Mouse (Mus musculus) frontal cortex, adult 2 months (tissue): Measurements from ENCODE around the gene Gm45717. TPM values are rescaled to one million over a fixed set of nuclear protein-coding genes. Genes with fewer than 3 reads are reported as not detected.

ENCODE experiments used
- DNase-seq, 2 experiments: peaks; one replicate each; pipeline ENCODE4 v3.0.0; 2022; ENCODE audit warnings: low spot score in 1 of 2; ENCODE audit errors: extremely low spot score in 1 of 2
- polyA plus RNA-seq: library from polyadenylated mRNA; depleted of rRNA; stranded (reverse); fragments of >200 nt; gene quantifications from 2 replicates; pipeline ENCODE4 v1.2.3, GENCODE M21; 2012

Gene Gm45717
- polyA plus RNA-seq, 1 experiment = not detected

GRCm38 (mm10) chr7:140946311-140946710 lies 9.4 kb downstream of the Gm45717 start:
- no peak for DNase-seq

DNA sequence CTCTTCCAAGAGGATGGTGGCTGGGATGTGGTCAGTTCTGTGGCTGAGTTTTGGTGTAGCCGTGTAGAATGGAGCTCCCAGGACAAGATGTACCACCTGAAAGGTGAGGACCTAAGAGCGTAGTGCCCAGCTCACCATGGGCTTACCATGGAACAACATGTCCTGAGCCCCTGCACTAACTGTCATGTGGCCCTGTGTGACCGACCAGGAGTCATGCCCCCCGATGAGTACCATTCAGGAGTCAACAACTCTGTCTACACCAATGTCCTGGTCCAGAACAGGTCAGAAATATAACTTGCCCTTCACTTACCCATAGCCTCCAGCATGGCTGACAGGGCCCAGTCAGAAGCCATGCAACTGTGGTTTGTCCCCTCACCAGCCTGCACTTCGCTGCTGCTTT lies 10.5 kb downstream of the Gm45717 start:
- DNase-seq = no peak

GRCm38 (mm10) chr7:140944236-140944635 lies 11.5 kb downstream of the Gm45717 start:
- no peak for DNase-seq

GRCm38 (mm10) chr7:140943356-140943755 lies 12.4 kb downstream of the Gm45717 start:
- DNase-seq = no peak

DNA sequence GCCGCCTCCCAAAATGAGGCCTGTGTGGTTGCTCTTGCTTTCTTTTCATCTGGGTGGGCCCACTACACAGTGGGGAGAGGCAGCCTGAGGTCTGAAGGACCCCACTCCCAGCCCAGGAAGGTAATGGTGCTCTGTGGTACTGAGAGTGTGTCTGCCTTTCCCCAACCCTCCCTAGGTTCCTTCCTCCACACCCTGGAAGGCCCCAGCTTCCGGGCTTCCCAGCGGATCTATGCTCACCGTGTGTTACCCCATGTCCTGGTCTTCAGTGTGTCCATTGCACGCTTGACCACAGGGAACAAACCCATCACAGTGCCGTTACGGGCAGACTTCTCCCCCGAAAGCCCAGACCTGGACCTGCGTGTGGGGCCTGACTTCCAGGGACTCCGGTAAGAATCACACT lies 12.9 kb downstream of the Gm45717 start:
- DNase-seq = no peak

- no peak for DNase-seq
These were observed 13.4 kb downstream of the Gm45717 start for GRCm38 (mm10) chr7:140942341-140942740.

GRCm38 (mm10) chr7:140941222-140942051 lies 14.3 kb downstream of the Gm45717 start, which contains the start of gene Pgghg:
Gene Pgghg, plus strand, starts transcription at chr7:140941391.
- peak in 1 of 2 experiments; percentile 68 for DNase-seq

- no peak for DNase-seq
These were observed 16.0 kb downstream of the Gm45717 start for GRCm38 (mm10) chr7:140939669-140940171.

GRCm38 (mm10) chr7:140938896-140939295 lies 16.8 kb downstream of the Gm45717 start:
- no peak for DNase-seq

GRCm38 (mm10) chr7:140938436-140938835 lies 17.3 kb downstream of the Gm45717 start:
- no peak for DNase-seq

DNA sequence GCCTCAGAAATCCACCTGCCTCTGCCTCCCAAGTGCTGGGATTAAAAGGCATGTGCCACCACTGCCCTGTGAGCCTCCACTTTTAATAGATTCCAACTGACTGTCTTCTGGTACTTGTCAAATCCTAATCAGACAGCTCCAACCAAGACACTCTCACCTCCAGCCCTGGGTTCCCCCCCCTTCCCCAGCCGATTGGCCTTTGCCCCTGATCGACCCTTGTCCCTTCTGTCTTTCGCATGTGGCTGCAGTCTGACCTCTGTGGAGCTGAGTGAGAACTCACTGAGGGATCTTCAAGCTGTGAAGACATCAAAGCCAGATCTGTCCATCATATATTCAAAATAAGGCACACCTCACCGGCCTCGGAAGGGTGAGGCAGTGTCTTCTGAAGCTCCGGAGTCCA lies 28.6 kb downstream of the Gm45717 start:
- no peak for DNase-seq

DNA sequence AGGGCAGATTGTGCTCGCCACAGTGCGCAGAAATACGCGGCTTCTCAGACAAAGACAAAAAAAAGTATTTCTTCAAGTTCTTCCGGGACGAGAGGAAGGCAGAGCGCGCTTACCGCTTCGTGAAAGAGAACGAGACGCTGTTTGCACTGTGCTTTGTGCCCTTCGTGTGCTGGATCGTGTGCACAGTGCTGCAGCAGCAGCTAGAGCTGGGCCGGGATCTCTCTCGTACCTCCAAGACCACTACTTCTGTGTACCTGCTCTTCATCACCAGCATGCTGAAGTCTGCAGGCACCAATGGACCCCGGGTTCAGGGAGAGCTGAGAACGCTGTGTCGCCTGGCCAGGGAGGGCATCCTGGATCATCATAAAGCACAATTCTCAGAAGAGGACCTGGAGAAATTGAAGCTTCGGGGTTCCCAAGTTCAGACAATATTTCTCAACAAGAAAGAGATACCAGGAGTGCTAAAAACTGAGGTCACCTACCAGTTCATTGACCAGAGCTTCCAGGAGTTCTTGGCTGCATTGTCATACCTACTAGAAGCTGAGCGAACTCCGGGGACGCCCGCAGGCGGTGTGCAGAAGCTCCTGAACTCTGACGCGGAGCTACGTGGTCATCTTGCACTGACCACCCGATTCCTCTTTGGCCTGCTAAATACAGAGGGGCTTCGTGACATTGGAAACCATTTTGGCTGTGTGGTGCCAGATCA lies 32.5 kb downstream of the Gm45717 start:
- no peak for DNase-seq

- DNase-seq = no peak
These were observed 33.2 kb downstream of the Gm45717 start for GRCm38 (mm10) chr7:140922398-140923069.

GRCm38 (mm10) chr7:140921225-140921975 lies 34.3 kb downstream of the Gm45717 start:
- DNase-seq = no peak

GRCm38 (mm10) chr7:140920418-140921029 lies 35.2 kb downstream of the Gm45717 start, which contains the start of gene Nlrp6:
Gene Nlrp6, plus strand, starts transcription at chr7:140920902.
- DNase-seq = no peak

DNA sequence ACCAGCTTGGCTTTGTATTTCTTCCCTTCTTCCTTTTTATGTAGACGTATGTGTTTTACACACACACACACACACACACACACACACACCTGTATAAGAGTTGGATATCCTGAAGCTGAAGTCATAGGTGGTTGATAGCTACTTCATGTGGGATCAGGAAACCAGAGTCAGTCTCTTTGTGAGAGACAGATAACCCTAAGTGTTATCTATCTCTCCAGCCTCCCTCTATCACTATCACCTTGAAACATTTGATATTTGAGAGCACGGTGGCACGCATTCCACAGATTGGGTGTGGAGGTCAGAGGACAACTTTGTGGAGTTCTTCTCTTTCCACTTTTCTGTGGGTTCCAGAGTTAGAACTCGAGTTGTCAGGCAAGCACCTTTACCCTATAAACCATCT lies 35.8 kb downstream of the Gm45717 start:
- no peak for DNase-seq

DNA sequence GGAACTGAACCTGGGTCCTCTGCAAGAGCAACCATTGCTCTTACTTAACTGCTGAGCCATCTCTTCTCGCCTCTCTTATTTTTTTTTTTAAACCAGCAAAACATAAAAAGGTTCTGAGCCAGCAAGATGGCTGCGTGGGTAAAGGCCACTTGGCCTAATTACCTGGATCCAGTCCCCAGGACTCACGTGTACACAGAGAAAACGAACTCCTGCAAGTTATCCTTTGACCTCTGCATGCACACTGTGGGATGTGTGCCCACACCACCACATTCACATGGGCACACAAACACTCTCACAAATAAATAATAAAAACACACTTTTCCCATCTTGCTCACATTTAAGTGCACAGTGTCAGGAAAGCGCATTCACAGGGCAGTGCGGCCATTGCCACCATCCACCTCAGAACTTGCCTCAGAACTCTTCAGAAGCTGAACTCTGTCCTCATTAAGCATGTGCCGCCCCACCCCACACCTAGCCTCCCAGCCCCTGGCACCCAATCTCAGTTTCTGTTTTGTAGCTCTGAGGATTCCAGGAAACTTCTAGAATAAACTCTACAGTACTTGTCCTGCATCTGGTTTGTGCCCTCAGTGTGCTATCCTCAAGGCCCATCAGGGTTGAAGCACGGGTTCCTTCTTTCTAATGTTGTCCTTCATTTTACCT lies 41.6 kb downstream of the Gm45717 start:
- DNase-seq = no peak

- no peak for DNase-seq
These were observed 42.8 kb downstream of the Gm45717 start for GRCm38 (mm10) chr7:140912846-140913482.

DNA sequence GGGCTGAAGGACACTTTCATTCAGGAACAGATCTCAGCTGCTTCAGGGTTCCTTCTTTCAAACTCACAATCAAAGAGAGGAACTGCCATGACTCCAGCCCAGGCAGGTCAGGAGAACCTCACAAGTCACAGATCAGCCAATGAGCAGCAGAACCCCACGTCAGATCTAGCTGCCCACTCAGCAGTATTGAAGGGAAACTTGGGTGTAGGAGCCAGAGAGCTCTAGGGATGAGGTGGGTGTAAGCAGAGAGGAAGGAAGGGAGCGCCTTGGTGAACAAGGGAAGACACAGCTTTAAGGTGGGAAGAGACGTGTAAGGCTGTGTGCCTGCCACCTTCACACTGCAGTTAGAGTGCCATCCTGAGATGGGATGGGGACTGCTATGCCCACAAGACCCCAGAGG lies 43.4 kb downstream of the Gm45717 start:
- peak; percentile 27 to 74 for DNase-seq
